Mouse (Mus musculus): ENCODE data around the gene Kif17.
"Not testable (repeated sequence)": the region's sequence is repeated elsewhere in the genome, so short reads cannot be mapped to it uniquely, and the experiment has no call there.

The Kif17 gene

GRCm38 (mm10) chr4:138315781-138316180 lies 65.5 kb downstream of the Kif17 start:
- DNase-seq, result peak; percentile 53

DNA sequence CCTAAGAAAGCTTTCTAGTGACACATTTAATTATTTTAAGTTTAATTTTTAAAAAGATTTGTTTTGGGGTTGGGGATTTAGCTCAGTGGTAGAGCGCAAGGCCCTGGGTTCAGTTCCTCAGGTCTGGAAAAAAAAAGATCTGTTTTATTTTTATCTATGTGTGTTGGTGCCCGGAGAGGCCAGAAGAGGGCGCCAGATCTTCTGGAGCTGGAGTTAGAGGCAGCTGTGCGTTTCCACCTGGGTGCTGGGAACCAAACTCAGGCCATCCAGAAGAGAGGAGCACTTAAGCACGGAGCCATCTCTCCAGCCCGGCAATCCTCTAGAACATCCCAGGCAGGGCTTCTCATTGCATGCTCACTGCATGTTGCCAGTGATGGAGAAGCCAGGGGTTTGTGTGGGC lies 66.1 kb downstream of the Kif17 start:
- no peak for DNase-seq

DNA sequence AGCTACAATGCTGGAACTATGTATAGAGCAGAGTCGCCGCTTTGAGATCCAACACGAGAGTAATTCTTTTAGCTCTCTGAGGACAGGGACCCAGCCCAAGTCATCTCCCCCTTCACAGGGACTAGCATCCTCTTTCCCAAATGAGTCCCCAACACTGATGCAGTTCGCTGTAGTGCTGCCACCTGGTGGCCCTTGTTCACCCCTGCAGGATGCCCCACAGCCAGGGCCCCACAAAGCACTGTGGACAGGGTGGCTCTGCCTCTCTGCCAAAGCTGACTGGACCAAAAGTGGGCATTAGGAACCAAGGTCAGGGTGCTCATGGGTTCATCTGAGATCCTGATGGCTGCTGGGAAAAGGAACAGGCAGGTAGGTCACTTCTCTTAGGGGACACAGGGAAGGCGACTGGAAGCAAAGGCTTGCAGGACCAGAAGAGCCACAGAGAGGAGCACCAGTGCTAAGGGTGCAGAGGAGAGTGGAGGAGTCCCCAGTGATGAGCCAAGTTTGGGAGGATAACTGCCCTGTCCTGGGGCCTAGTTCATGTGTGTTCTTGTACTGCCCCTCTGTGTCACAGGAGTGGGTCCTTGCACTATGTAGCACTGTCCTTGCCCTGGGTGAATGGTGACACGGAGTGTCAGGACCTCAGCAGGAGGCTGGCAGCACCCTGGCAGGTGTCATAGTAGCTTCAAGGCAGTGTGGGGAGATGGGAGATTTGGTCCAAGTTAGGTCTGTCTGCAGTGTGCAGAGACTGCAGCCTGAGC lies 68.5 kb downstream of the Kif17 start:
- DNase-seq, result peak; percentile 73

DNA sequence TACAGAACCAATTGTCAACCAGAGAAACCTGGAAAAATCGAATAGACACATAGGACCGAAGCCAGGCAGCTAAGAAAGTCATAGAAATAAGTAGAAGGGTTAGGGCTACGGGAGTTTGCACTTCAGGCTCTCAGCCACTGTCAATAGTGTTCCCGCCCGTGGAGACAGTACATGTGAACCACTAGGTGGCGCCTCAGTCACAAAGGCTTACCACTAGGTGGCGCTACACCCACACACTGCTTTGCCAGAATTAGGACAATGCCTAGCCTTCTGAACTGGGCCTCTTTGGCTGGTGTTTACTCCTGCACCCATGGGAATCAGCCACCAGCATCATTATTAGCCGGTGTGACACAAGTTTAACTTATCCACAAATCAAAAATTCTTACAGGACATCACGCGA lies 69.3 kb downstream of the Kif17 start:
- peak; percentile 91 for DNase-seq

- no peak for DNase-seq
These were observed 70.5 kb downstream of the Kif17 start for GRCm38 (mm10) chr4:138320711-138321110.

GRCm38 (mm10) chr4:138321488-138321887 lies 71.3 kb downstream of the Kif17 start:
- no peak for DNase-seq

DNA sequence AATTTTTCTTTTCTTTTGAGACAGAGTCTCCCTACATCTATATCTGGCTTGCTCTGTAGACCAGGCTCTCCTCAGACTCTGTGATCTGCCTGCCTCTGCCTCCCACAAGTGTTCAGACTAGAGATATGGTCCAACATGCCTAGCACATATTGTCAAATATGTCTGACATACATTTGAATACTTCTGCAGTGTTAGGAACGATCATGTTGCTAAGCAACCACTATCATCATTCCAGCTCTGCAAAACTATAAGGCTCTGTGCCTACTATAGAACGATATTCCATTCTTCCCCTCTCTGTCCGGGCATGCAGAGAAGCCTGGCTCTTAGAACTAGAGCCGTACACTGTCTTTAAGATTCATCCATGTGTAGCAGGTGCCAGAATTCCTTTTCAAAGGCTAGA lies 72.5 kb downstream of the Kif17 start:
- no peak for DNase-seq

- DNase-seq, result no peak
These were observed 73.5 kb downstream of the Kif17 start for GRCm38 (mm10) chr4:138323753-138324152.

- no peak for DNase-seq
These were observed 74.2 kb downstream of the Kif17 start for GRCm38 (mm10) chr4:138324451-138324850.

DNA sequence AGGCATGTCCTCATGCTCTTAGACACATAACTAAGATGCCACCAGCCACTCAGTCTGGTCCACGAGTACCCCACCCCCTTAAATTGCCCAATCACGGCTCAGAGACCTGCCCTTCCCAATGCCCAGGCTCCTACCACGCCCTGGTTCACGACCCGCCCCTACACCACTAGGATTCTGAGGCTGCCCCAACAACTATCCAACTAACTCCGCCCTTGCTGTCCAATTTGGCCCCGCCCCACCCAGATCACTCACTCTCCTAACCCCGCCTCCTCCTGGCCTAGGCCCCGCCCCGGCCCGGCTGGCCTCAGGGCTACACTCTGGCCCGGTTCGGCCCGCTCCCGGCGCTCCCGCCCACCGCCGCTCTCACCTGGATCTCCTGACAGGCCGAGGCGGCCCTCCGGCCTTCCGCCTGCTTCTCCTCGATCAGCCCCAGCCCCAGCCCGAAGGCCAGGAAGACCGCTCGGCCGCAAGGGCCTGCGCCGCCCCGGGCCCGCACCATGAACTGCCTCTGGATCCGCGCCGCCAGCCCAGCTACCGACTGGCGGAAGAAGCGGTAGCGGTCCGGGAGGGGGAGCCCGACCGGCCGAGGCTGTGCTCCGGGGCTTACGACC lies 75.3 kb downstream of the Kif17 start:
- peak; percentile 93 for DNase-seq

DNA sequence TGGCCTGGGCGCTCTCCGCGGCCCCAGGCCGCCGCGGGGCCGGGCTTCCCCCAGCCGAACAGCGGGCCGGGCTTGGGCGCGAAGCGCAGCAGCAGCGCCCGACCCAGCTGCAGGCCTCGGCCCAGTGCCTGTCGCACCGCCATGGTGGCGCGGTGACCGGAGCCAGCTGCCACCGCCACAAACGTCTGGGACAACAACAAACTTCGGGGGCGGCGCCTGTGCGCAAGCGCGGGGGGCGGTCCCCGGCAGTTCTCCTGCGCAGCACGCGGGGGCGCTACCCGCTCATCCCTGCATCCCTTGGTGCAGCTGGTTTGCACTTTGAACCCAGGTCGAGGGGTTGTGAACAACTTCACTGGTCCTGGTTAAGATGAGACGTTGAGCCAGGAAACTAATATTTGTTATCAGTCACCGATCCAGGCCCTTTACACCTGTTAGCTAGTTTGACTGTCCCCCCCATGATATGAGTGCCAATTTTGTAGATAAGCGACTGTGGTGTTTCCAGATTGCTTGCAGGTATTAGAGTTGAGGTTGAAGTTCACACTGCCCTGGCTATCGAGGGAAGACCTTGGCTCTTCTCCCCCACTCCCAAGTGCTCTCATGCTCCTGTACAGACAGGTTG lies 76.0 kb downstream of the Kif17 start, which contains the start of gene Pink1:
TSS of gene Pink1 (minus strand) at position 231 of the 619 bp plus-strand sequence.
- peak; percentile 92 for DNase-seq

- not testable (repeated sequence) for DNase-seq
These were observed 76.9 kb downstream of the Kif17 start for GRCm38 (mm10) chr4:138327155-138327554.

GRCm38 (mm10) chr4:138327891-138328470 lies 77.7 kb downstream of the Kif17 start:
- no peak for DNase-seq

DNA sequence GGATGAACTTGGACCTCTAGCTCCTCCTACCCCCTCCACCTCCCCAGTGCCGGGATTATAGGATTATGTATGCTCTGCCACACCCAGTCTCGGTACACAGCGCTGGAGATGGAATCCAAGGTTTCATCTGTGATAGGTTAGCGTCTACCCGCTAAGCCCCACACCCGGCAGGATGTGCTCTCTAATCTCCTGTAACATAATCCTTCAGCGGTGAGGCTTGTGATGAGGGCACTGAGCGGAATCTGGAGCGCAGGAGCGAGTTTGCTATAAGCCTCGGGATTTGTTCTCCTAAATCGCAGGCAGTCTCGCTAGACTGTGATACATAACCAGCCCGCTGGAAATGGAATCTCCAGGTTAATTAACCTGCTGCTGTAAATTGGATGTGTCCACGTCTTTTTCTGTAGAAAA lies 80.0 kb downstream of the Kif17 start:
- DNase-seq, result peak; percentile 91

- peak; percentile 39 for DNase-seq
These were observed 81.4 kb downstream of the Kif17 start for GRCm38 (mm10) chr4:138331647-138332046.

DNA sequence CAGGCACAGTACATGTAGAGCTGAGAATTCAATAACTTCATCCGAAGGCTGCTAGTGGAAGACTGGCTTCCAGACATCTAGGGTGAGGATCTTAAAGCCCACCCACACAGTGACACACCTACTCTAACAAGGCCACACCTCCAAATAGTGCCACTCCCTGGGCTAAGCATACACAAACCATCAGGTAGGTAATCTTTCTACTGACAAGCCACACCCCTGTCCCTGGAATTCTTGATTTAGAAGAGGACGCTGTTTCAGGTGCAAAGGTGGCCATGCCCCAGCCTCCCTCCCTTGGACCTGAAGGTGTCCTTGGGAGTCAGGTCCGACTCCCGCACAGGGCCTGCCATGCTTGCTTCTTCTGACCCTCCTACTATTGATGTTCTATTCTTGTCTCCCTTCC lies 82.9 kb downstream of the Kif17 start:
- DNase-seq, result no peak

GRCm38 (mm10) chr4:138335036-138335435 lies 84.8 kb downstream of the Kif17 start:
- DNase-seq, result no peak

GRCm38 (mm10) chr4:138335648-138336047 lies 85.4 kb downstream of the Kif17 start:
- no peak for DNase-seq

DNA sequence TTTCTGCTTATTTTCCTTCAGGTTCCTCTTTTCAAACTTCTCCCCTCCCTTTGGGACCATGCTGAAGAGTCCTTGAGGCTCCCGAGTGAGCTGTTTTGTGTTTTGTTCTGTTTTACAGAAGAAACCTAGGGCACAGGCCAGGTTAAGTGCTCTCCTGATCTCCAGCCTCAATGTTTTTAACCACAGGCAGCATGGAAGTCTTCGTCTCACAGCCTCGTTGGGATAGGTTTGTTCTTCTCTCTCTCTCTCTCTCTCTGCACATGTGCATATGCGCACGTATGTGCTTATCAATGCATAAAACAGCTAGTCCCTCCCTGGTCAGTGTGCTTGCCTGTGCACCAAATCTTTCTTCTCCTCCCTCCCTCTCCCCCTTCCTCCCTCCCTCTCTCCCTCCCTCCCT lies 86.6 kb downstream of the Kif17 start:
- no peak for DNase-seq

DNA sequence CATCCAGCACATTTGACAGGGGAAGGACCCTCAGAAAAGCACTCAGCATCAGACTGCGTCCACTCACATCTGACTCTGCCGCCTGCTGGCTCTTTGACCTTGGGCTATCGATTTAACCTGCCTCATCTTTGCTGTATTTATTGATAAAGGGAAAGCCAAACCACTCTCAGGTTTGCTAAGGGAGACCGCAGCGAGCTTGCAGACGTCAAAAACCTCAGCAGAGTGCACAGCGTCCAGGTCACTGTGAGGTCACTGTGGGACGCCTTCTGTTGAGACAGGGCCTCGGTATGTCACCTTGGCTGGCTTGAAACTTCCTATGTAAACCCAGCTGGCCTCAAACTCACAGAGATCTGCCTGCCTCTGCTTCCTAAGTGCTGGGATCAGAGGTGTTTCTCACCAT lies 87.1 kb downstream of the Kif17 start:
- DNase-seq, result no peak

DNA sequence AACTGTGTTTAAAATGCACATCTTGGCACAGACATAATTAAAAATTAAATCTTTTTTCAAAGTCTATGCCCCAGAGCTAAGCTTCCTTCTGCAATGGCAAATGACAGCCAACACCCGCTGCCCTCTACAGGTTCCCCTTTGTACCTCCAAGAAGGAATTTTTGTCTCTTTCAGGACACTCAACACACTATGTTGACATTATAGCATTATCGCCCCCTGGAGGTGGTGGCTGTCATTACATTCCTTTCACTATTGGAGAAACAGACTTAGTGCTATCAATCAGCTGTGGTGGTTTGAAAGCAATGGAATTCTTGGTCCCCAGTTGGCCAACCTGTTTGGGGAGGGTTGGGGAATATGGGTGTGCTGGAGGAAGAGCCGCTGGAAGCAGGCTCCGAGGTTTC lies 89.7 kb downstream of the Kif17 start:
- DNase-seq, result peak; percentile 70

GRCm38 (mm10) chr4:138341393-138341792 lies 91.2 kb downstream of the Kif17 start:
- DNase-seq, result no peak

DNA sequence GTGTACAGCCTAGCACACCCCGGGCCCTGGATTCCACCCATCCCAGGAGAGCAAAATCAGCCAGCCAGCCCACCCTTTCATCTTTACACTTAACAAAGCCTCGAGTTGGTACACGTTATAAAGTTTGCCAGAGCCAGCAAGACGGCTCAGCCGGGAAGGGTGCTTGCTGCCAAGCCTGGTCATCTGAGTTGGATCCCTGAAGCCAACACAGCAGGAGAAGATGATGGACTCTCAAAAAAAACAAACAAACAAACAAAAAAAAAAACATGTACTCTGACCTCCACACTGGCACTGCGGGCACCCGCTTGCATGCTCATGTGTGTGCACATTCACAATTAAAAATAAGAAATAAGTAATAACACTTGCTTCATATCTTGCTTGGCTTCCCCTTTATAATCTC lies 91.8 kb downstream of the Kif17 start:
- no peak for DNase-seq

DNA sequence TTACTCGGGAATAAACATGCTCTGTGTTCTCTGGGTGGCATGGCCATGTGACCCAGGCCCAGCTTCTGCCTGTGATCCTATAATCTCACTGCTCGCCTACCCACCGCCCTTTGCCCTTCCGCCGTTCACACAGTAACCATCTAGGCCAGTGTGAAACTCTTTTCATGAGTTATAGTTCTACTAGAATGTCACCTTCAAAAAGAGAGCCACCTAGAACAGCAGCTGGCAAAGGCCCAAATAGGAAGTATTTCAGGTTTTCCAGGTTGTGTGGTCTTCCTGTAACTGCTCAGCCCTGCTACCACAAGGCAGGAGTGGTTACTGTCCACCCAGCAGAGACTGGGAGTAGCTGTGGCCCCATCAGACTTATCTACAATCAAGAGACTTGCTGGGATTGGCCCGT lies 92.5 kb downstream of the Kif17 start:
- DNase-seq, result no peak

All from retina, postnatal 1 day (tissue).